Mouse (Mus musculus) spleen, adult 2 months (tissue): Measurements from ENCODE around the gene Decr2.

ENCODE experiments used
- CTCF ChIP-seq: fragments of 200-500 bp; IDR thresholded peaks from 2 replicates; pipeline ENCODE4 v1.5.1; 2011; ENCODE audit warnings: mild to moderate bottlenecking, inconsistent platforms; ENCODE audit not compliant: insufficient read depth, insufficient read length, insufficient replicate concordance; ENCODE audit errors: extremely low read depth
- POLR2A ChIP-seq: fragments of 200-500 bp; IDR thresholded peaks from 2 replicates; pipeline ENCODE4 v1.6.1; 2011; ENCODE audit warnings: low read depth, low read length, inconsistent platforms

- TF ChIP-seq CTCF: no peak
- no peak for TF ChIP-seq POLR2A
Measured at GRCm38 (mm10) chr17:26075246-26075645, 14.9 kb downstream of the Decr2 start.
